Mouse (Mus musculus) adrenal gland, adult (tissue): ENCODE measurements around the gene Mmachc.

ENCODE experiments used
- DNase-seq, 2 experiments: peaks; one replicate each; pipeline ENCODE4 v3.0.0; 2022 to 2023; ENCODE audit warnings: low spot score in 1 of 2; ENCODE audit not compliant: inconsistent age in 2 of 2

The Mmachc gene

DNA sequence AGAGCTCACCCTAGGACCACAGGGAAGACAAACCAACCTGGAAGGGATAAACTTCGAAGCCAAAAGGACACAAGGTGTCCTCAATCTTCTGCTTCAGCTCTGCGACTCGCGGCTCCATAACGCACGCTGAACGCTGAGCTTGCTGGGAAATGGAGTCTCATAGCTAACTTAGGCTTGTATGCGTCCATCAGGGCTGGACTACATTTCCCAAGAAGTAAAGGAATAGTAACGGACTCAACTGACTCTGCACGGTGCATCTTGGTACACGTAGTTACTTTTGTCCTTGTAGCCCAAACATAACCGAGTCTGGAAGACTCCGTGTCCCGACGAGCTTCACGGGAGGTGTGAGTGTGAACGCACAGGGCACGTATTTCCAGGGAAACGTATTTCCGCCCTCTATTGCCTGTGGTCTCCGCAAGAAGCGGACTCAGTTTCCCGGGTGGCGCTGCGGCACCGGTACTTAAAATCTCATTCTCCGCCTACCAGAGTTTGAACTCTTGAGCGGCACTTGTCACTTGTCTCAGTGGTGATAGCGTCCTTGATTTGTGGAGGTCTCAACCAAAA, at the start of gene Mmachc, which contains the start of gene Ccdc163:
TSS of gene Mmachc (minus strand) at position 206 of the 564 bp plus-strand sequence.
TSS of gene Ccdc163 (plus strand) at position 309 of the 564 bp plus-strand sequence.
- peak; percentile 93 to 97 for DNase-seq

- peak in 1 of 2 experiments; percentile 63 for DNase-seq
These were observed 41.5 kb upstream of the Mmachc start for GRCm38 (mm10) chr4:116749750-116750149.

GRCm38 (mm10) chr4:116738972-116739751, 31.0 kb upstream of the Mmachc start:
- DNase-seq: no peak

- DNase-seq: no peak
These were observed 26.8 kb upstream of the Mmachc start for GRCm38 (mm10) chr4:116734996-116735395.

- DNase-seq: no peak
These were observed 24.1 kb upstream of the Mmachc start for GRCm38 (mm10) chr4:116732355-116732754.

DNA sequence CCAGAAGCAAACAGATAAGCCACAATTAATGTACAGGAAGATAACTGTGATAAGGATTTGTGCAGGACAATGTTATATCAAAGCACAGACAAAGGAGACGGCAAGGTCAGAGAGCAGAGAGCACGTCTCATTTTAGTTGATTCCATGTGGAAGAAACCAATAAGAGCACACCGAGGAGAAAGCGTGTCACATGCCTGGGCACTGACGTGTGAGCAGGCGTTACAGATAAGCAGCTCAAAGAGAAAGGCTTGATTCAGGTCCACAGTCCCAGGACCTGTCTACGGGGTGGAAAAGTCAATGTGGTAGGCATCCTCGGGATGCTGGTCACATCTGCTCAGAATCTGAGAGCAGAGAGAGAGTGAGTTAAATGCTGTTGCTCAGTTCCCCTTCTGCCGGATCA, 22.9 kb upstream of the Mmachc start:
- no peak for DNase-seq

DNA sequence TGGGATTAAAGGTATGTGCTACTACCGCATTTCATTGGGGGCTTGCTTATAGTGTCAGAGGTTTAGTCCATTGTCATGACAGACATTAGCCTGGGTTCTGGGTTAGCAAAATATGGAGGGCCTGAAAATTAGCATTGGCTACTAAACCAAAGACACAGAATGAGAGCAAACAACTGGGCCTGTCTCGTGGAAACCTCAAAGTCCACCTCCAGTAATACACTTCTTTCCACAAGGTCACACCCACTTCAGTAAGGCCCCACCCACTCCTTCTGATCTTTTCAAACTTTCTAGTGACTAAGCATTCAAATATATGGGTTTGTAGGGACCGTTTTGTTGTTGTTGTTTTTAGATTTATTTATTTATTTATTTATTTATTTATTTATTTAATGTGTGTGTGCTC, 21.3 kb upstream of the Mmachc start:
- no peak for DNase-seq

DNA sequence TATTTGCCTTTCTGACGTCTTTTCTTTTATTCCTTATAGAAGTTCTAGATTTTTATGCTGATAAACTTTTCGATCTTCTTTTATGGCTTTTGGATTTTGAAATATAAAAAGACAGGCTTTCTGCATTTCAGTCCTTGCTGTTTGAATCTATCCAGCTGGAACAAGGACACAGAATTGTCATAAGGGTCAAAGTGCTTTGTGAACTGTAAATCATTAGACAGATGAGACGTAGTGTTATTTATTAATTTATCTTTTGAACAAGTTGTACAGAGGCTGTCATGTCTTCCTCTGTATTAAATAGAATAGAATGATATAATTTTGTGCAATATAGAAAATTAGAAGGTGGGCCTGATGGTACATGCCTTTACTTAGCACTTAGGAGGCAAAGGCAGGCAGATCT, 19.2 kb upstream of the Mmachc start:
- DNase-seq: no peak

- no peak for DNase-seq
These were observed 17.2 kb upstream of the Mmachc start for GRCm38 (mm10) chr4:116725444-116725843.

DNA sequence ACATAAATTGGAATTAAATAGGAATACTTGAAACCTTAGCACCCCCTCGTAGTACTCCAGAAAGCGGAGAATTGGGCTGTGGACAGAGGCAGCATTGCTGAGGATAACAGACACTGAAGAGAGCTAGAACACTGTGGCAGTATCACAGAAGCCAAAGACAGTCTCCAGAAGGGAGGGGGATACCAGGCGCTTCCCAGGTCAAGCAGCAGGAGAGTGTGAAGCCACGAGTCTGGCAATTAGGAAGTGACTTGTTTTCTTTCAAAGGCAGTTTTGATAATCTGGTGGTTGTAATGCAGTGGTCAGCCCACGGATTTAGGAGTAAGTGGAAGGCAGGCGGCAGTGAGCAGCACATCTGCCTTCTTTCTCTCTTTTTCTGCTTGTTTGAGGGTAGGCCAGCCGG, 14.0 kb upstream of the Mmachc start:
- no peak for DNase-seq

DNA sequence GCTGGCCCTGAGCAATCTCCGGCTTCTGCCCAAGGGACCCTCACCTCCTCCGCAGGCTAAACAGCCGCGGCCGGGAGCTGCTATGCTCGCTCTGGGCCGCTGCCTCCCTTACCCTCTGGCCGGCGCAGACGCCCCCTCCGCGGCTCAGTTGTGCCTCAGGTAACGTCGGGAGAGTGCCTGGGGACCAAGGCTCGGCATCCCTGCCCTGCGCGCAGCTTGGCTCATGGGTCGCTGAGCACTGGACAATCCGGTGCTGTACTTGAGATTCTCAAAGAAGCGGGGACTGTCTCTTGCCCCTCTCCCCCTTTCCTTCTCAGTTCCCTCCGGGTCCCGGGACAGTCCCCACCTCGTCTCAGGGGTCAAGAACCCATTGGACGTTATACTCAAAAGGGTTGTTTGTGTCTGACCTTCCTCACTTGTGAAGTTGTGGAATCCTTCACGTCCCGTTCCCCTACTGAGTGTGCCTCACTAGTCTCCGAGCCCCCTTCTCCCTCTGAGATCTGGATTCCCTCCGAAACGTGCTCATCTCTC, 13.0 kb upstream of the Mmachc start:
- no peak for DNase-seq

DNA sequence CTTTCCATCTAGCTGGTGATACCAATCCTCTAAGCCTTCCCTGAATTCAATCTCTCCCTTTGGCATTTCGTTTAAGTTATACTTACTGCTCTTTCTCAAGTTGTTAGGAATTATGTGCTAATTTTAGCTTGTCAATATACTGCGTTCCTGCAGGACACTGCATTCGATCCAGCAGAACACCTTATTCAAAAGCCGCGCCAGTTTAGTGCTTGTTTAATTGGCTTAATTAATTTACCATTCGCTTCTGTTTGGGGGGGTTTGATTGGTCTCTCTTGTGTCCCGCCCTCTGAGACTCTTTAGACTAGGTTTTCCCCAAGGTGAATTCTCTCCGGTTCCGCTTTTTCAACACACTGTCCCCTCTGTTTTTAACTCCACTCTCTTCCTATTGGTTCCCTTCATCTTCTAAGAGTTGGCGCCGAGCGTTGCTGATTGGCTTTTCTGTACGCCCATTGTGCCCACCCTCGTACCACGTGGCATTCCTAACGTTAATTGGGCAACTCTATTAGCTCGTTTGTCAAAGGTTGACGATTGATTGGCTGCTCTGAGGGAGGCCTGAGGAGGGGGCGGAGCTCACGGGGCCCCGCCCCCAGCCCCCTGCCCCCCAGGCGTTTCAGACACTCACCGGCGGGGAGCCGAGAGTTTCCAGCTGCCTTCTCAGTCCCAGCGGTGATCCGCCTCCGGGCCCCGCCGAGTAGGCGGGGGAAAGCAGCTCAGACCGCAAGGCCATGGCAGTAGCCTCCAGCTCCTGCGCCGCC, 12.3 kb upstream of the Mmachc start, which contains the start of gene Tesk2:
TSS of gene Tesk2 (plus strand) at position 606 of the 755 bp plus-strand sequence.
- peak; percentile 94 to 97 for DNase-seq

DNA sequence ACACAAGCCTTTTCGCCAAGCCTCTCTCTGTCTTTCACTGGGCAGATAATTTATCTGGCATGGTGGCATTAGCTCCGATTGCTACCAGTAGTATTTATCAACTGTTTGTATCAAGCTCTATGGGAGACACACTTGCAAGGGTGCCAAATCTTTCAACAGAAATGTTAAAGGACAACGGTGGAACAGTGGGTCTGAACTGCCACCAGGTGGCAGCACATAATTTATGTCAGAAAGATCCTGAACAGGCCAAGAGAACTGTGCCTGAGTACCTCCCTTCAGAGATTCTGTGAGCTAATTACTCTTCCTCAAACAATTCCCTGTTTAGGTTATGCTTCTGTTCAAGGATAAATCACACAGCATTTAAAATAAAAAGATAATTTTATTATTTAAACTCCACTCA, 11.2 kb upstream of the Mmachc start:
- peak; percentile 69 to 87 for DNase-seq

DNA sequence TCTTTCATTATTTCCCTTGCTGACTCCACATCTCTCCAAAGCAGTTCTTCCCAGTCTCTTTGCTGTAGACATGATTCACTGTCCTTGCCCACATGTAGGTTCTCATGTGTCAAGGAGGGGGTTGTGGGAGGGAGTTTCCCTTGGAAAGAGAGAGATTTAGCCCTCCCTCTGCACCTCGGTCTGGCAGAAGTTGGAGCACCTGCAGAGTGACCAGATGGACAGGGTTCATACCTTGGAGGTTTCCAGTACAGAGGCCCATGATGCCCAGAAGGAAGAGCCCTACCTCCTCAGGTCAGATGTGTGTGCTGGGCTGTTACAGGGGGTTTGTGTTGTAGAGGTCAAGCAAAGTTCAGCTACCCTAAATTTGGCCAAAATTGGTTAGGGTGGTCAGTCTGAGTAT, 4.3 kb upstream of the Mmachc start:
- no peak for DNase-seq

DNA sequence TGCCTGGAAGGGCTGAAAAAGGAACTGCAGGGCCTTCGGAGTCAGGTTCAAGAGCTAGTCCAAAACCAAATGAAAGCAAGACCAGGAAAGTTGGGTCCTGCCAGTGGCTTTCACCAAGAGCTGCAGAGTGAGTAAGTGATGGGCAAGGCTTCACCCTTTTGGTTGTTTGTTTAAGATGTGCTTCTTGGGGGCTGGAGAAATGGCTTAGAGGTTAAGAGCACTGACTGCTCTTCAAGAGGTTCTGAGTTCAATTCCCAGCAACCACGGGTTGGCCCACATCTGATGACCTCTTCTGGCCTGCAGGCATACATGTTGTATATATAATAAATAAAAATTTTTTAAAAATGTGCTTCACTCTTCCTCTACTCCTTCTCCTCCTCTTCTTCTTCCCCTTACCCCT, 1.9 kb upstream of the Mmachc start:
- no peak for DNase-seq

GRCm38 (mm10) chr4:116708791-116709390, 685 bp upstream of the Mmachc start:
- DNase-seq: peak in 1 of 2 experiments; percentile 20

DNA sequence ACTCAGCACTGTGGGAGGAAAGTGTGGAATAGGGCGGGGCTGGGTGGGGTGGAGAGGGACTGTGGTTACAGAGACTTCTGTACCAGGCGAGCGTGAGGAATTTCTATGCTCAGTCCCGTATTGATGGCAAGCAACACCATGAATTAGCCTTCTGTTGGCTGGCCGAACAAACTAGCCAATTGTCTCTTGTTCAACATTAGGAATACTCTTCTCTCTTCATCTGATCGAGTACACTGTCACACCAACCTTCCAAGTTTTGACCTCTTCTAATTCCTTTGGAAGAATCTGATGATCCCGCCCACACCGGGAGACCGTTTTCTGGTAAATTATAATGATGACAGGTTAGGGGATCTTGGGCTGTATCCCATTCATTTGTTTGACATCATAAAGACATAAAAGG, 540 bp downstream of the Mmachc start:
- DNase-seq: no peak

- peak; percentile 69 to 92 for DNase-seq
These were observed 4.4 kb downstream of the Mmachc start for GRCm38 (mm10) chr4:116703804-116704203.

DNA sequence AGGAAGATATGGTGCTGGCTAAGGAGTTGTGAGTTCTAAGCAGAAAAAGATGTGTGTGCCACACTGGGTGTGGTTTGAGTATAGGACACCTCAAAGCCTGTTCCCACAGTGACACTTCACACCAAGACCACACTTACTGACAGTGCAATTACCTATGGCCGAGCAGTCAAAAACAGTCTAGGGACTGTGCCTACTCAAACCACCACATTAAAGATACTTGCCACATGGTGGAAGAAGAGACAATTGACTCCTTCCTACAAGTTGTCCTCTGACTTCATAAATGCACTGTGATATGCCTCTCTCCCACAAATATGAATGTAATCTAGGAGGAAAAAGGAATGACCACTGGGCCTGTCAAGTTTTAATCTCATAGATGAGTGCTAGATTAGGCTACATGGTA, 7.2 kb downstream of the Mmachc start:
- DNase-seq: no peak

- DNase-seq: peak; percentile 73 to 90
These were observed 9.4 kb downstream of the Mmachc start for GRCm38 (mm10) chr4:116698693-116699342.

DNA sequence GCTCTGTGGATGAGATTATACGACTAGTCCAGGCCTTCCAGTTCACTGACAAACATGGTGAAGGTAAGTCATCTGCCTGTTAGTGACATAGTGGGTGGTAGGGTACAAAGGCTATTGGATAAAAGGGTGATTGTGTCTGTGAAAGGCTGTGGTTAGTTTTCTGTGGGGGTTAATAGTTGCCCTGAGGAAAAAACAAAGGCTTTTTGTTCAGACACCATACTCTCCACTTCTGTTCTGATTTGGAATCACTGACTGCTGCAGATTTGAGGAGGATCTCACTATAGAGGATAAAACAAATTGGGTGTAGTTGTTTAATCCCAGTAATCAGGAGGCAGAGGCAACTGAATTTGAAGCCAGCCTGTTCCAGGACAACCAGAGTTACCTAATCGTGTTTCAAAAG, 14.4 kb downstream of the Mmachc start:
- DNase-seq: no peak
